Mouse (Mus musculus): ENCODE data around the gene Nat8f6. TPM values are rescaled to one million over a fixed set of nuclear protein-coding genes. Genes with fewer than 3 reads are reported as not detected.
"Not testable (repeated sequence)": the region's sequence is repeated elsewhere in the genome, so short reads cannot be mapped to it uniquely, and the experiment has no call there.

Nat8f6 gene
- polyA plus RNA-seq, 1 experiment from 2014 or later: not detected

DNA sequence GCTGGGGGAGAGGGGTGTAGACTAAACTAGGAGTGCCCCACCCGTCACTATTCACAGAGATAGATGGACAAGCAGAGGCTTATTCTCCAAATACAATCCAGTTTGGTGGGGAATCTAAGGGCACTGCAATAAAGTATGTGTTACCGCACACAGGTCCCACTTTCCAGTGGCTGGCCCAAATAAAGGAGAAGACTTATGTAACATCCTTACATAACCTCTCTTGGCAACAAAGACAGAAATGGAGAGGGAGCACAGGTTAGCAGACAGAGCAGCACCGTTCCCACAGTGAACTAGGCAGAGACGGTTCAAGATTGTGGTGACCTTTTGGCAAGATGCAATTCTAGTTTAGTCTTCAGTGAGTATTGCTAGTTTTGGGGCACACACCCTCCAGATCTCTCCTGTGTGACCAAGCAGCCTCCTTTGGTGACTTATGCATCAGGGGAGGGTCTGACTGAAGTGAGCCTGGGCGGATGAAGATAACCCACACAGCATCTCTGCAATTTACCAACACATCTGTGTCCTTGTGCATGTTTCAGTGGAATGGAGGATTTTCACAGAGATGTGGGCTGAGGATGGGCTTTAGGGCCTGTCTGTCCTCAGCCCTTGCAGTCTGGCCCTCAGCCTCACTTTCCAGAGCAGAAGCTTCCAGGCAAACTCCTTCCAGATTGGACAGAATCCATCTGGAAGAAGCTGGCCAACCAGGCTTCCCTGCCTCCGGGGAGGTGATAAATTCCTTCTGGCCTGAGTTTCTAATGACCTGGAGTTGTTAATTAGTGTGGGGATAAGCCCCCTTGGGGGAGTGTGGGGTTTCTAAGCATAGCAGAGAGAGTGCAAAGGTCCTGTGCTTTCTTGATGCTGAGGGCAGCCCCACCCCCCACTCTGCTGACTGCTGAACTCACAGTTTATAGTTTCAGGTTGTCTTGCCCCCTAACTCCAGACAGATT is 57.4 kb downstream of the Nat8f6 start:
- not testable (repeated sequence) for ATAC-seq; H3K36me3 ChIP-seq (ENCODE audit: control insufficient read depth, insufficient read depth, low read length); H3K9ac ChIP-seq (ENCODE audit: low read depth, low read length); H3K4me2 ChIP-seq (ENCODE audit: low read length); H3K27ac ChIP-seq (ENCODE audit: low read length); H3K9me3 ChIP-seq (replicated peaks; ENCODE audit: control insufficient read depth, low read length, poor library complexity, severe bottlenecking); H3K4me3 ChIP-seq (ENCODE audit: low read depth, low read length); H3K4me1 ChIP-seq (ENCODE audit: control insufficient read depth, insufficient read depth, low read length); H3K27me3 ChIP-seq (ENCODE audit: control insufficient read depth, insufficient read depth, low read depth, low read length)
- WGBS: 83% methylated on average over 4 of the region's 6 CpGs

DNA sequence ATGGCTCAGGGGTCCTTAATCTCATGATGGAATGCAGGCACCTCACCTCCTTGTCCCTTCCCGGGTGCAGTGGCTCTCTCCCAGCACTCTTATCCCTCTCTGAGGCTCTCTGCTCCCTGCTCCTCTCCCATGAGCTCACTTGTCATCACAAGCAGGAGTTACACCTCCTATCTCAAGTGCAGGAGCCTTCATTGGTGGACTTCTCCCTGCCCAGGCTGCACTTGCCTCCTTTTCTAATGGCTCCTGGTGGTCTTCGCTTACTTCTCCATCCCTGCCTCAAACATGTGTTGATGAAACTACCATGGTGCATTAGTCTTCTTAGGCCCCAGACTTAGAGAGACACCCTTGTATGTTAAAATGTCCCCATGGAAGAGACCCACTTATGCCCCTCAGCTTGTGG is 58.1 kb downstream of the Nat8f6 start:
- H3K27ac ChIP-seq (ENCODE audit: low read length); H3K4me2 ChIP-seq (ENCODE audit: low read length); H3K36me3 ChIP-seq (ENCODE audit: control insufficient read depth, insufficient read depth, low read length); H3K4me1 ChIP-seq (ENCODE audit: control insufficient read depth, insufficient read depth, low read length); H3K9me3 ChIP-seq (replicated peaks; ENCODE audit: control insufficient read depth, low read length, poor library complexity, severe bottlenecking); H3K4me3 ChIP-seq (ENCODE audit: low read depth, low read length); ATAC-seq; H3K27me3 ChIP-seq (ENCODE audit: control insufficient read depth, insufficient read depth, low read depth, low read length); H3K9ac ChIP-seq (ENCODE audit: low read depth, low read length): not testable (repeated sequence)
- WGBS: 93% methylated on average over 1 of the region's 2 CpGs

Small RNAs within 50 kb of the gene (microRNA-seq; reads per million reads assigned to microRNA genes)
- not detected for gene Mir6375

Other genes starting within 250 kb of the Nat8f6 start
- 4.5 and 5.0 TPM in 2 replicates for gene Alms1, start 233.4 kb downstream of the Nat8f6 start, polyA plus RNA-seq (2015; fragmentation: Nextera tagmentation; extraction: Ambion mirVana)
- gene Nat8f7, start 107.7 kb downstream of the Nat8f6 start, polyA plus RNA-seq (2015; fragmentation: Nextera tagmentation; extraction: Ambion mirVana): not detected in 2 replicates
- gene Nat8f3, start 55.2 kb downstream of the Nat8f6 start, polyA plus RNA-seq (2015; fragmentation: Nextera tagmentation; extraction: Ambion mirVana): 0.51 and 0.52 TPM in 2 replicates
- gene Nat8f5, start within 50 bp of the Nat8f6 start, polyA plus RNA-seq (2015; fragmentation: Nextera tagmentation; extraction: Ambion mirVana): 0.25 TPM in 1 of 2 replicates, not detected in the other
- gene Nat8, start 11.1 kb upstream of the Nat8f6 start, polyA plus RNA-seq (2015; fragmentation: Nextera tagmentation; extraction: Ambion mirVana): 0.33 TPM in 1 of 2 replicates, not detected in the other
- 0.05 TPM in 1 of 2 replicates, not detected in the other for gene Nat8f2, start 48.2 kb upstream of the Nat8f6 start, polyA plus RNA-seq (2015; fragmentation: Nextera tagmentation; extraction: Ambion mirVana)
- gene Nat8f4, start 83.9 kb upstream of the Nat8f6 start, polyA plus RNA-seq (2015; fragmentation: Nextera tagmentation; extraction: Ambion mirVana): 7.0 TPM in 2 replicates
- 53.7 and 60.1 TPM in 2 replicates for gene Tprkb, start 90.9 kb upstream of the Nat8f6 start, polyA plus RNA-seq (2015; fragmentation: Nextera tagmentation; extraction: Ambion mirVana)
- 19.9 and 23.1 TPM in 2 replicates for gene Nat8f1, start 94.7 kb upstream of the Nat8f6 start, polyA plus RNA-seq (2015; fragmentation: Nextera tagmentation; extraction: Ambion mirVana)
- gene Dusp11, start 140.7 kb upstream of the Nat8f6 start, polyA plus RNA-seq (2015; fragmentation: Nextera tagmentation; extraction: Ambion mirVana): 51.0 and 60.8 TPM in 2 replicates
- not detected in 2 replicates for gene Figla, start 195.2 kb upstream of the Nat8f6 start, polyA plus RNA-seq (2015; fragmentation: Nextera tagmentation; extraction: Ambion mirVana)
- gene Add2, start 207.7 kb upstream of the Nat8f6 start, polyA plus RNA-seq (2015; fragmentation: Nextera tagmentation; extraction: Ambion mirVana): 166 and 197 TPM in 2 replicates

All from midbrain, embryonic 16.5 days (tissue).